20 mouse cellular contexts compared by ENCODE assay signal in the genomic region with DNA sequence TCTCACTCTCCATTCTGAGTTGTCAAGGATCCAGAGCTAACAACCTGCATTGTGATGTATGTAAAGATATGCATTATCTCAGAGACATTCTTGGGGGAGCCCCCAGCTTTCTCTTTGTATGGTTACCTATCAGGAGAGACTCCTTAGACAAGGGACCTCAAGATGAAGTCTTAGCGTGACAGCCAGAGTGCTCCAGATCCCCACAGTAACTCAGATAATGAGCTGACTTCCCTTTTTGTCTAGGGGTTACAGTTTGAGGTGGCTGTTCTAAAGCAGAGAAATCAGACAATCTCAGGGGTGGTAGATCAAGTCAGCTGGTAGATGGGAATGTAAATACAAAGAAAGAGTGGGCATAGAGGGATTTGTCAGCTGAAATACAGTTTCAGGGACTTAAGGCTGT. TPM values are rescaled to one million over a fixed set of nuclear protein-coding genes. Genes with fewer than 3 reads are reported as not detected.
DNase-seq lines count a peak whose midpoint lies in the region; TF ChIP-seq lines count a peak whose summit lies in the region.
"Had no signal": no experiment of that assay in that cellular context is flagged by ENCODE, and none has a peak within 500 bp of the region (broad histone marks: within the 10 kb centered on the region; RNA-seq: fewer than 3 reads in every experiment).

No protein-coding gene starts in this region.

- no peak for TF ChIP-seq CTCF in cortical plate, adult 2 months (IDR thresholded peaks at IDR 0.05; ENCODE audit: extremely low read depth, insufficient read depth, low read length)

- no peak for TF ChIP-seq POLR2A in cortical plate, adult 2 months (IDR thresholded peaks at IDR 0.05; ENCODE audit: extremely low read depth, insufficient read depth, low read length)

- 85% methylated on average over 1 of the region's 1 CpGs for WGBS in limb, embryonic 10.5 days

- peak overlapping the region; percentile 27; the same call in 1 of the 2 replicates for H3K27ac ChIP-seq in cortical plate, adult 2 months (ENCODE audit: insufficient read depth, low read length)
- H3K27ac ChIP-seq in limb, embryonic 10.5 days, result no peak overlapping the region
- H3K27ac ChIP-seq: embryonic facial prominence, embryonic 15.5 days; forebrain, embryonic 12.5 days; heart, embryonic 13.5 days; hindbrain, embryonic 15.5 days had no signal

- no peaks in the 10 kb centered on the region for H3K36me3 ChIP-seq in megakaryocyte, embryonic 14.5 days (replicated peaks; ENCODE audit: low read length)
- no peaks in the 10 kb centered on the region for H3K36me3 ChIP-seq in limb, embryonic 10.5 days
- H3K36me3 ChIP-seq: embryonic facial prominence, embryonic 15.5 days; forebrain, embryonic 12.5 days; heart, embryonic 13.5 days; hindbrain, embryonic 15.5 days had no signal

- peaks cover 12% of the 10 kb centered on the region for H3K4me1 ChIP-seq in cortical plate, adult 2 months (ENCODE audit: control insufficient read depth, insufficient read depth, low read length)
- H3K4me1 ChIP-seq in megakaryocyte, embryonic 14.5 days, result peaks cover 37% of the 10 kb centered on the region
- peaks cover 7% of the 10 kb centered on the region; the same call in 1 of the 2 replicates for H3K4me1 ChIP-seq in limb, embryonic 10.5 days
- H3K4me1 ChIP-seq: embryonic facial prominence, embryonic 15.5 days had no signal

- H3K9me3 ChIP-seq in megakaryocyte, embryonic 14.5 days, result peaks cover 5% of the 10 kb centered on the region
- no peaks in the 10 kb centered on the region for H3K9me3 ChIP-seq in limb, embryonic 10.5 days (replicated peaks)
- H3K9me3 ChIP-seq: embryonic facial prominence, embryonic 15.5 days; heart, embryonic 13.5 days; hindbrain, embryonic 15.5 days had no signal

- DNase-seq in cerebellum, adult 11 months, result peak; percentile 7
- no peak for DNase-seq in cerebellum, postnatal 4 days (ENCODE audit: low spot score in 2 of 2)
- peak; percentile 37 for DNase-seq in A20 (ENCODE audit: low read depth, low spot score)
- DNase-seq in limb, embryonic 10.5 days (ENCODE audit: low spot score), result no peak
- no peak for DNase-seq in heart, adult 18-20 months
- no peak for DNase-seq in kidney, adult 11 months
- DNase-seq: adrenal gland, adult 2 months; adrenal gland, postnatal 25 days; cerebellum, postnatal 25 days; embryo, embryonic 11 days; gastrocnemius, postnatal 14 days; heart, postnatal 36 days had no signal

- peaks cover 19% of the 10 kb centered on the region for H3K27me3 ChIP-seq in megakaryocyte, embryonic 14.5 days (replicated peaks)
- H3K27me3 ChIP-seq in limb, embryonic 10.5 days (ENCODE audit: low read depth, poor library complexity, severe bottlenecking), result peaks cover 11% of the 10 kb centered on the region
- H3K27me3 ChIP-seq: CH12.LX; forebrain, embryonic 12.5 days; hindbrain, embryonic 15.5 days had no signal

- no peak overlapping the region for H3K4me3 ChIP-seq in cortical plate, adult 2 months (ENCODE audit: insufficient read depth, low read length)
- peak overlapping the region; percentile 57 for H3K4me3 ChIP-seq in megakaryocyte, embryonic 14.5 days (replicated peaks)
- H3K4me3 ChIP-seq in limb, embryonic 10.5 days, result no peak overlapping the region
- H3K4me3 ChIP-seq: embryonic facial prominence, embryonic 15.5 days; erythroblast, embryonic 14.5 days; forebrain, embryonic 12.5 days; heart, embryonic 13.5 days; hindbrain, embryonic 15.5 days had no signal

RNA-seq across cellular contexts. Expression of a gene that starts 7.8 kb away (rescaled TPM):
- 767 and 768 TPM in 2 replicates for polyA plus RNA-seq in cortical plate, adult 2 months (2012; rRNA removed)
- polyA plus RNA-seq in megakaryocyte, embryonic 14.5 days (2012; ENCODE audit: insufficient read depth, low replicate concordance), result 0.82 and 0.83 TPM in 2 replicates
- polyA plus RNA-seq in limb, embryonic 10.5 days (2016; fragmentation: Nextera tagmentation; extraction: Ambion mirVana), result 3.7 and 6.0 TPM in 2 replicates
- total RNA-seq in heart, adult 18-20 months (2021), result 1 to 10 TPM; 3.4 to 8.6 TPM
- polyA plus RNA-seq: erythroblast, embryonic 14.5 days had no signal

Comparison
In these comparisons a context has a peak if more than half of its experiments do, and no peak if none do; other contexts are left out.
1. DNase-seq: peak in cerebellum, adult 11 months (single experiment) and A20 (single experiment); none in cerebellum, postnatal 4 days (0 of 2), limb, embryonic 10.5 days (single experiment), heart, adult 18-20 months (0 of 2) and kidney, adult 11 months (single experiment).
2. RNA of a gene that starts 7.8 kb away (polyA plus RNA-seq): 767 to 768 TPM in cortical plate, adult 2 months; 3.7 to 6.0 TPM in limb, embryonic 10.5 days and 0.82 to 0.83 TPM in megakaryocyte, embryonic 14.5 days; every median in the first group is over 100 times any median in the second.